Mouse (Mus musculus) olfactory bulb, adult 2 months (tissue): ENCODE measurements around the gene Papss1.

Experiments used
- CTCF ChIP-seq: fragments of 200-500 bp; IDR thresholded peaks from 2 replicates; pipeline ENCODE4 v1.5.1; 2012; ENCODE audit warnings: low read depth, mild to moderate bottlenecking, low read length, moderate library complexity; ENCODE audit not compliant: insufficient read depth
- POLR2A ChIP-seq: fragments of 200-500 bp; IDR thresholded peaks from 2 replicates; pipeline ENCODE4 v1.6.1; 2012; ENCODE audit warnings: mild to moderate bottlenecking, low read depth, low read length, moderate library complexity; ENCODE audit not compliant: insufficient read depth

DNA sequence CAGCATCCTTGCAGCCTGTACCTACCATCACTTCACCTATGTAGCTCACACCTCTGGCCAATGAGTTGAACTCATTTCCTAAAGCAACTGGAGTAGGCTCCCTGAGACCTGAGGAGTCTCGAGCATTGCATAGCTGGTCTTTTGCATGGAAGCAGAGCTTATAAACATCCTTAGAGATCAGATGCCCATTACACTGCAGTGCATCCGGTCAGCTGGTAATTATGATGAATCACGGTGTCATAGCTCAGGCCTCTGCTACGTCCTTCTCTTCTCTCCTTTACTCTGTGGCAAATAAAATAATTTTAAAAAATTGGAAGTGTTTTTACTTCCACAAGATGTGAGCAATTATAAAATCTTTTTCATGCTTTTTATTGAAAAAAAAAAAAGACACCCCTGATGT, 96.1 kb downstream of the Papss1 start:
- TF ChIP-seq POLR2A (no peak), CTCF (no peak)
